Mouse (Mus musculus): Measurements from ENCODE around the gene Eva1b.

DNA sequence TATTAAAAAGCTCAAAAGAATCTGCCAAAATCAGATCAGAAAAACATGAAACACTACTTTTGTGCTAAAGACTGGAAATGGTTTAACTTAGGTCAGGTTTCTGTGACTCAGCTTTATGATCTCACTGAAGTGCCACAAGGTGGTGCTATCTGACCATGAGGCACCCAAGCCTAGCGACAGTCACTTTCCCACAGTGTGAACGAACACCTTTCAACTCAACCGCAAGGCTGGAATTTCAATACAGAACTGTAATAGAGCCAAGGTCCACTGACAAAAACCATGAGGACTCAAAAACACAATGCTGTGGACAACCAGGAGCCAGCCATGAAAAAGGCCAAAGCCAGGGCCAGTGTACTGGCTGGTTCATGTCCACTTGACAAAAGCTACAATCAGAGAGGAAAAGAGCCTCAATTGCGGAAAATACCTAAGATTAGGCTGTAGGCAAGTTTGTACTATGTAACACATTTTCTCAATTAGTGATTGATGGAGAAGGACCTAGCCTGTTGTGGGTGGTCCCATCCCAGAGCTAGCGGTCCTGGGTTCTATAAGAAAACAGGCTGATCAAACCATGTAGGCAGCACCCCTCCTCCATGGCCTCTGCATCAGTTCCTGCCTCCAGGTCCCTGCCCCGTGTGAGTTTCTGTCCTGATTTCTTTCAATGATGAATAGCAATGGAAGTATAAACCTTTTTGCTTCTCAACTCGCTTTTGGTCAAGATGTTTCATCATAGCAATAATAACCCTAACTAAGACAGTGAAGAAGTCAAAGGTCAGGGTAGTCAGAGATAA, 33.8 kb downstream of the Eva1b start:
- TF ChIP-seq ZC3H11A (IDR thresholded peaks at IDR 0.05; ENCODE audit: borderline replicate concordance, low read depth, low read length) (0 out of 2 replicates have a peak, but pooled peaks have one; percentile 5), CHD2 (IDR thresholded peaks at IDR 0.05; ENCODE audit: low read depth, low read length) (no peak), HCFC1 (IDR thresholded peaks at IDR 0.05; ENCODE audit: borderline replicate concordance, insufficient read depth, low read length) (no peak), MAFK (IDR thresholded peaks at IDR 0.05; ENCODE audit: insufficient read depth, low read depth, low read length) (peak; percentile 83)
